Mouse (Mus musculus): ENCODE measurements around the gene Zfand4.
"Not testable (repeated sequence)": the region's sequence is repeated elsewhere in the genome, so short reads cannot be mapped to it uniquely, and the experiment has no call there.

Zfand4 gene

DNA sequence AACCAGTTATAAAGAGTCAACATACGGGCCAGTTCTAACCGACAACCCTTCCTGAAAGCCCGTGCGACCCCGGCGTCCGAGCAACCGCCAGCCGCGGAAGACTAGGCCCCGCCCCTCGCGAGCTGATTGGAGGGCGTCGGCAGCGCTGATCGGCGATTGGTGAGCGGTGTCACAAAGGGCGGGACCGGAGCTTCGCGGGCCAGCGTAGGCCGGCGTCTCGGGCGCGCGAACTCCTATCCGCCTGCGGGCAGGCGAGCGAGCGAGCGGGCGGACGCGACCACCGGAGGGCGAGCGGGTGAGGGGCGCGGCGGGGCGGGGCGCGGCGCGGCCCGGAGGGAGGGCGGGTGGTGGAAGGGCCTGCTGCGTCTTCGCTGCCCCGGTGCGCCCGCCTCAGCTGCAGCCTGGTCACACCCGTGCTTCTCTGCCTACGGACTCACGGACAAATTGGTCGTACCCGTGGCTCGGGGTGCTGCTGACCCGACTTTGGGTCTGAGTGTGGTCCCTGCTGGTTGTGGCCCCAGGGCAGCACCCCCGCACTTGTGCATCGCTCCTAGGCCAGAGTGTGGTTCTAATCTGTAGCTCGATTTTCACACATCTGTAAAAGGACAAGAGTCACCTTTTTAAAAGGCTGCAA, at the start of gene Zfand4:
Zfand4 (plus strand) TSS at position 205 of the 634 bp plus-strand sequence.
- peak; percentile 81 for DNase-seq (ENCODE audit: low read depth)

DNA sequence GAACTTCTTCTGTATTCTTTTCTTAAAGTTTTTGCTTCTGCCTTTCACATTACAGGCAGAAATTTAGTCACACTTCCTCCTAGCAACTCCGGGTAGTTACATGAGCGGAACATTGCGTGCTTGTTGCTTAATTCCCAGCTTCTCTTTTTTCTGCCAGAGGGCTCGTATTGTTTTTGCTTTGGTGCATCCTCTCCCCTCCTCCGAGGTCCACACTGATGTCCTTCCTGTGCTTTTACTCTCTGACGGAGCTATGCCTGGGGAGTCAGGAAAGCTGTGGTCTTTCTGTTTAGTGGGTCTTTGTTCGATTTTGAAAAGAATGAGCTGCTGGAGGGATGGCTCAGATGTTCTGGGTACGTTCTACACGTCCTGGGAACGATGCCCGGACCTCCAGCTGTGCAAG, 36.3 kb upstream of the Zfand4 start:
- no peak for DNase-seq (ENCODE audit: low read depth)

DNA sequence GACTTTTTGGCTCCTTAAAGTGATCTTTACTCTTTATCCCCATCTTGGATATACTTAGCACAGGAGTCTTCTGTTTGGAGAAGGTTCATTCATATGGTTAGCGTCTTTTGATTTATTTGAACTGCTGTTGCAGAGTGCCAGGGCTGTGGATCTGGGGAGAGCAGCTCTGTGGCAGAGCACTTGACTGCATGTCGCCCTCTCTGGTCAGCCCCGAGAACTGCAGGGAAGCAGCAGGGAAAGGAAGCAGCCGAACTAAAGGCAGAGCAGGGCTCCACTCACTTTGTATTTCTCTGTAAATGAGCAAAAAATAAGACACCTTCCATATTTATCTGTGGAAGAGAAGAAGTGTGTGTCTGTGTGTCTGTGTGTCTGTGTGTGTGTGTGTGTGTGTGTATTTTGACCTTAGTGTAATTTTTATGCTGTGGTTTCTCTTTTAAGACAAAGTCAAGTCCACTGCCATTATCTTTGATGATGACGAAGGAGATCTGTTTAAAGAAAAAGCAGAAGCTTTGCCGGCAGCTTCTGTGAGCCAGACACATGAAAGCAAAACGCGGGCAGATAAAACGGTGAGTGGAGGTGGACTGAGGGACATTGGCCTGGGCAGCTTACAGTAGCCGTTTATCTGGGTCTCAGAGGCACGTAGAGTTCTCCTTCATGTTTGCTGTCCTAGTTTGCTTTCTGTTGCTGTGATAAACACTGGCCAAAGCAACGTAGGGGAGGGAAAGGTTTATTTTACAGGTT, 35.1 kb upstream of the Zfand4 start:
- DNase-seq (ENCODE audit: low read depth), result peak; percentile 50

DNA sequence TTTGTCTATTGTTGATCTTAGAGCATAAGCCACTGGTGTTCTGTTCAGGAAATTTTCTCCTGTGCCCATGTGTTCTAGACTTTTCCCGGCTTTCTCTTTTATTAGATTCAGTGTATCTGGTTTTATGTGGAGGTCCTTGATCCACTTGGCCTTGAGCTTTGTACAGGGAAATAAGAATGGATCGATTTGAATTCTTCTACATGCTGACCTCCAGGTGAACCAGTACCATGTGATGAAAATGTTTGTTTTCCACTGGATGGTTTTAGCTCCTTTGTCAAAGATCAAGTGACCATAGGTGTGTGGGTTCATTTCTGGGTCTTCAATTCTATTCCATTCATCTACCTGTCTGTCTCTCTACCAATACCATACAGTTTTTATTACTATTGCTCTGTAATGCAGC, 29.2 kb upstream of the Zfand4 start:
- not testable (repeated sequence) for DNase-seq (ENCODE audit: low read depth)

DNA sequence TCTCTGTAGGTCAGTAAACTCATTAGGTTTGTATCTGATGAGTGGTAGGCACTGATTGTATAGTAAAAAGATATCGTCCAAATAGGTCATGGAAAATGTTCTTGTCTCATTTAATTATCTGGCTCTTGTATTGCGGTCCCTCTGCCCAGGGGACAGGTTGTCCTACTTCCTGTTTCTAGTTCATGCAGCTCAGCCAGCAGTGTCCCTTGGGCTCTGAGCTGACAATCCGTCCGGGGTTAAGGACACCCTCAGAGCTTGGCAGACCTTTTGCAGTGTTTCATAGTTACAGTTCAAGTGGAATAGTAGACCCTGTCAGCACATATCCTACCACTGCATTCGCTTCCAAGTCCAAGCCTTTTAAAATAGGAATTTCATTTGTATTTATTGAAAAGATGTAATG, 28.7 kb upstream of the Zfand4 start:
- DNase-seq (ENCODE audit: low read depth), result no peak

DNA sequence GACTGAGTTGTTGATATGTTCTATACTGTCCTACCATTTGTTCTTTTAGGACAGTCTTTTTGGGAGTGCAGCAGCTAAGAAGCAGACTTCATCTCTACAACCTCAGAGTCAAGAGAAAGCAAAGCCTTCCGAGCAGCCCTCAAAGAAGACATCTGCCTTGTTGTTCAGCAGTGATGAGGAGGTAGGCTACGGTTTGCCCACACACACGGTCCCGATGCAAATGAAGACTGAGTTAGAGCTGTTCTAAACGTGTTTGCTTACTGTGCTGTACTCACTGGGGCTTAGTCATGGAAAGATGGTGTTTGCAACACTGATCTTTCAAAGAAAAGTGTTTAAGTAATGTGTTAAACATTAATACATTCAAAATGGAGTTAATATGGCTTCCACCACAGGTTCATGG, 25.9 kb upstream of the Zfand4 start:
- no peak for DNase-seq (ENCODE audit: low read depth)

DNA sequence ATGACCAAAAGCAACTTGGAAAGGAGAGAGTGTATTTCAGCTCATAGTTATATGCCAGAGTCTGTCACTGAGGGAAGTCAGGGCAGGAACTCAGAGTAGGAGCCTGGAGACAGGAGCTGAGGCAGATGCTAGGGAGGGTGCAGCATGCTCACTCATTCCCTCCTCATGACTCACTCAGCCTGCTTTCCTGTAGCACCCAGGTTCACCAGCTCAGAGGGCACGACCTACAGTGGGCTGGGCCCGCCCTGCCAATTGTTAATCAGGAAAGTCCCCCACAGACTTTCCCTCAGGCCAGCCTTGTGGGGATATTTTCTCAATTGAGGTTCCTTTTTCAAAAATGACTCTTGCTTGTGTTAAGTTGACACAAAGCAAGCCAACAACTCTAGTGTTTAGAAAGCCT, 23.7 kb upstream of the Zfand4 start:
- no peak for DNase-seq (ENCODE audit: low read depth)

DNA sequence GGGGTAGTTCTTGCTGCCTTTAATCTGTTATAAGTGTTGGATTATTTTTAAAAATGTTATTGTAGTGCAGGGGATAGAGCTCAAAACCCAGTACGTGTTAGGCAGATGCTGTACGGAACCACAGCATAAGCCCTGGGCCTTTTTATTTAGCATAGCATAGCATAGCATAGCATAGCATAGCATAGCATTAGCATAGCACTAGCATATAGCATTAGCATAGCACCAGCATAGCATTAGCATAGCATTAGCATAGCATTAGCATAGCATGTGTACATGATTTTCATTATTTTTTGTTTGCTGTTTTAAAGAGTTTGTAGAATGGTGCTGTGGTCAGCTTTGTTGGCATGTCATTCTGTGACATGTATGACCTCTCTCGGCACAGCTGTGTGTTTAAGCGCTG, 4.4 kb upstream of the Zfand4 start:
- DNase-seq (ENCODE audit: low read depth), result no peak

DNA sequence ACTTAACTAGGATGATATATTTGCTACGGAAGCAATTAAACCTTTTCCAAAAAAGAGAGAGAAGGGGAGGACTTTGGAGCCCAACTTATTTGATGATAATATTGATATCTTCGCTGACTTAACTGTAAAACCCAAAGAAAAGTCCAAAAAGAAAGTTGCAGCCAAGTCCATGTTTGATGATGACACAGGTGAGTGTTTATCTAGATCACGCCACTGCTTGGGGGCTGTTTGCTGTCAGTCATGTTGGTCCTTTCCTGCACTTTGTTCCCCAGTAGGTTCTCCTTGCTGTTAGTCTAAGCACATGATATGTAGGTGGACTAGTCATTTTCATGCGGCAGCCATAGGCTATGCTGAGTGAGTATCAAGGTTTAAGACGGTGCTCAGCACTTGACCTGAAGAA, 3.5 kb upstream of the Zfand4 start:
- no peak for DNase-seq (ENCODE audit: low read depth)

DNA sequence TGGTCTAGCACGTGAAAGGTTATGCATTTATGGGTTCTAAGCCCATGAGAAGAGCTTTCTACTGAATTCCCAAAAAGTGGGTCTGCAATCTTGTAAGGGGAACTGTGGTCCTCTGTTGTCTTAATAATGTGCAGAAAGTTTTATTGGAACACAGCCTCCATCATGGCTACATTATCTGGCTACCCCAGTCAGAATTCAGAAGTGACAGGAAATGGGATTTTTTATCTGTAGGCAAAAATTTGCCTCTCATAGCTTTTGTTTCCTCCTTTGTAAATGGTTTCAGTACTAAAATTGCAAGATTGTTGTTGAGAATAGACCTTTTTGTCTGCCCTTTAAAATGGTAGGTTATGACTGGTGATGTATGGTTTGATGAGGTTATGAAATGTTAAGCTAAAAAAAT, 1.2 kb upstream of the Zfand4 start:
- DNase-seq (ENCODE audit: low read depth), result no peak

DNA sequence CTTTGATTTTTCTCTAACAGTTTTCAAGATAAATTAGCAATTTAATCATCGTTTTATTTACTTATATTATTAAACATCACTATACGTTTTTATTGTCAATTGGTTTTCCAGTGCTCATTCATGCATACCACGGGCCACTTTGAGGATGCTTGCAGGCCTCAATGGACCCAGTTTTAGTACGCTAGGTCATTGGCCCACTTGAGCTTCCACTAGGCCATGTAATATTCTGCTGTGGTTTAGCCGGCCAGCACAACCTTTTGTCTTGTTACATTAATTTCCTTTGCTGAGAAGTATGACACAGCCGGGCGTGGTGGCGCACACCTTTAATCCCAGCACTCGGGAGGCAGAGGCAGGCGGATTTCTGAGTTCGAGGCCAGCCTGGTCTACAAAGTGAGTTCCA, 814 bp downstream of the Zfand4 start:
- no peak for DNase-seq (ENCODE audit: low read depth)

DNA sequence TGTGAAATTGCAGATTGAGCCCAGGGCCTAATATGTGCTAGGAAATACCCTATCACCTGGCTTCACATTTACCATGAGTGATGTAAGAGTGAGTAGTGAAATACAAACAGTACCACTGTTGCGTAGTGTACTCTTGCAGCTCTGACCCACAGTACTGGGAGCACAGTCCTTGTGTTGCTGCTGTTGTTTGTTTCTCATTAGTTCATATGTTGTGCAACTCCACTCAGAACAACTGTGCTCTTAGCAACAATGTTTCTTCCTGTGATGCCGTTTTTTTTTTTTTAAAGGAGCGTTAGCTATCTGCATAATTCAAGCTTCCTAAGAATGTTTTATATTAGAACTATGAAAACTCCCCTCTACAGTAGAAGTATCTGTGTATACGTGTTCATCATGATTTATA, 1.6 kb downstream of the Zfand4 start:
- DNase-seq (ENCODE audit: low read depth), result no peak

DNA sequence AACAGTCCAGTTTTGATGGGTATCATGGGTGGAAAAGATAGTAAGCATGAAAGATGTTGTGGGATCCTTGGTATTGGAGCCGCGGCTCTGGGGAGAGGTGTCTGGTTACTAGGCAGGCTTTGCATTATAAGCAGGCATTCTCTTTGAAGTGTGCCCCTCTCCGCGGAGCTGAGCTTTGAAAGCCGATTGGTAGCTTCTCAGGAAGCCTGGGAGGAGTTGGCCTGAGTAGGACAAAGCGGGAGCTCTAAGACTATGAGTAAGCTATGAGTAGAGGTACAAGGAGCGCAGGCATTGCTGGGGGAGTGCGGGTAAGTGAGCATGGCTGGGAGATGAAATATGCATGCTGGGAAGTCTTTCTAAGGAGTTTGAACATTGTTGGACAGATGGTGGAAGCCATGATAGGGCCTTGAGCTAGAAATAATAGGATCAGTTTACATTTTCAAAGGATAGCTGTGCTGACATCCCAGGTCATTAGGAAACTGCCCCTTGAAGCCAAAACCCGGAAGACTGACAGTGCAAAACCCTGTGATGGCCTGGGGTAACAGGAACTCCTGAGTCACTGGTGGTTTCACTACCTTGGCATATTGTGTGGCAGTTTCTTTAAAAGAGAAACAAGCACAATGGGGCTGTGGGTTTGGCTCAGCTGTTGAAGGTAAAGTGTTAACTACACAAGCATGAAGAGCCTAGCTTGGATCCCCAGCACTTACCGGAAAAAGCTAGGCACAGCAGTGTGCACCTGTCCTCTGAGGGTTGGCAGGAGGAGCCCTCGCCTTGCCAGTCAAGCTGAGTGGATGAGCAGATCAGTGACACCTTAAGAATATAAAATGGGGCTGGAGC, 2.5 kb downstream of the Zfand4 start:
- DNase-seq (ENCODE audit: low read depth), result no peak

DNA sequence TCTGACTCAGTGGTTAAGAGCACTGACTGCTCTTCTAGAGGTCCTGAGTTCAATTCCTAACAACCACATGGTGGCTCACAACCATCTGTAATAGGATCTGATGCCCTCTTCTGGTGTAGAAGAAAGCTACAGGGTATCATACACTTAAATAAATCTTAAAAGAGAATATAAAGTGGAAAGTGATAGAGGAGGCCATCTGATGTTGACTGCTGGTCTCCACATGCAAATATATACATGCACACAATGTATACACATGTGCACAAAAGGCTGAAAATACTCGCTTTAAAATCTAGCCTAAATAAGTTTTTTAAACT, 3.0 kb downstream of the Zfand4 start:
- DNase-seq (ENCODE audit: low read depth), result no peak

DNA sequence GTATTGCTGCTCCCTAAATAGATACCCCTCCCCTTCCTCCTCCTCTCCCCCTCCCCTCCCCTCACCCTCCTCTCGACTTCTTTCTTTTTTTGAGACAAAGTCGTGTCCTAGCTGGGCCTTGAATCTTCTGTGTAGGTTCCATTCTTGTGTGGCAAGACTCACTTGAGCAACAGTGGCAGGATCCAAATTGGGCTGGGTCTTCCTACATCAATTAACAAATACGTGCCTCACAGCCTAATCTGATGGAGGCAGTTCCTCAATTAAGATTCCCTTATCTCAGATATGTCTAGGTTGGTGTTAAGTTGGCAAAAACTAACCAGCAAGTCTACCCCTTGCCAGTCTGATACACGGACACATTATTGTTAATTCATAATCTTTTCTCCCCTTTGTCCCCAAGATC, 11.7 kb downstream of the Zfand4 start:
- DNase-seq (ENCODE audit: low read depth), result no peak

DNA sequence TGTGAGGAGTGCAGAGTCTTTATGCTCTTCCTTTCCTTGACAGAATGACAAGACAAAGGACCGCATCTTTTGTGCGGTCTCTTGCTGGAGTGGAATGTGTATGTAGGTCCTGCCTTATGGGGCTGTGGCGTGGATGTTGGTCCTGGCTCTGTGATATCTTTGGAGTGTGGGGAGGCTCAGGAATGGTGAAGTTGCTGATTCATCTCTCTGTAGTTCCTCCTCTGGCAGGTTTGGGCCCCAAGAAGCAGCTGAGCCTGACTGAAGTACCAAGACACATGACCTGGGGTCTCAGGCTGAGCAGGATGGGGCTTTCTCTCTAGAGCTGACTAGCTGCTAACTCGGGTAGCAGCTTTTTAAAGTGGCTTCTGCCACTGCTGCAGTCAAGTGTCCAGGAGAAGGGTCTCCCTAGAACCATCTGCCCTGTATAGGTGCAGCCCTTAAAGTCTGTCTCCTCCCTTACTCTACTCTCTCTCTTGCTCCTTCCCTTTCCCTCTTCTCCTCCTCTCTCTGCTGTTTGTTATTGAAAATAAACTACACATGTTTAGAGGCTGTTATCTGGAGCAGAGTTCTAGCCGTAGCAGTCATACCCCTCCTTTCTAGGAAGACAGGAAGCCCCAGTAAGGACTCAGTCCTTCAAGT, 14.8 kb downstream of the Zfand4 start:
- DNase-seq (ENCODE audit: low read depth), result no peak

DNA sequence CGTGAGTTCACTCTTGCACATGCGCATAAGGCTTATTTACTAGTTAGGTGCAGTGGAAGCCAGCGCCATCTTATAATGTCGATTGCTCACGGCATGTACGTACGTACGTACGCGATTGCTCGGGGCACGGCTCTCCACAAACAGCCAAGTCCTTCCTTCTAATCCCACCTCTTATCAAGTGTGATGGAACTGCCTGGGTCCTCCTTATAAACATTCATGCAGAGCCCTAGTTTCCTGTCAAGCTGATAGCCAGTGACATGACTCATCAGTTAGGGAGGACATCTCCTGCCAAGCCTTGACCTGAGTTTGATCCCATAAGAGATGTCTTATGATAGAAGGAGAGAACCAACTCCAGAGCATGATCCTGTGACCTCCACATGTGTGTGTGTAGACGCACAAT, 17.0 kb downstream of the Zfand4 start:
- no peak for DNase-seq (ENCODE audit: low read depth)

DNA sequence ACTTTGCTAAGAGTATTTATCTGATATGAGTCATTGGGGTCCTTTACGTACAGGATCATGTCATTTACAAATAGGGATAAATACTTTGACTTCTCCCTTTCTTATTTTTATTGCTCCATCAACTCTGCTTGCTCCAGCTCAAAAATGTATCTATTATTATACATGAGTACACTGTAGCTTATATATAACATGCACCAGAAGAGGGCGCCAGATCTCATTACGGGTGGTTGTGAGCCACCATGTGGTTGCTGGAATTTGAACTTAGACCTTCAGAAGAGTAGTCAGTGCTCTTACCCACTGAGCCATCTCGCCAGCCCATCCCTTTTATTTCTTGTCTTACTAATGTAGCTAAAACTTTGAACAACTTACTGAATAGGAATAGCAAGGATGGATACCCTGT, 18.5 kb downstream of the Zfand4 start:
- no peak for DNase-seq (ENCODE audit: low read depth)

DNA sequence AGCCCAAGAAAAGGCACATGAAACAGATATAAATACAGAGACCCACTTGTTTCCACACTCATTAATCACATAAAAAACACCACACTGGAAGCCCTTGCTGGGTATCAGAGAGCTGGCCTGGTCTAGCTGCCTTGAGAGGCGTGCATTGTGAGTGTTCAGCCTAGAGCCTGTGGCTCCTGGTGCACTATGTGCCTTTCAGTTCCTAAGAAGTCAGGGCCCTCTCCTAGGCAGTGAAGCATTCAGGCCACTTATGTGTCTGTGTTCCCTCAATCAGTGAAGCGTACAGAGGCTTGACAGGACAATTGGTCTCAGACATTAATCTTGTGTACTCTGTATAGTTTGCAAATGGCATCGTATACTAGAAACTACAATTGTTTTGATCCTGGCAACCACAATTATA, 19.3 kb downstream of the Zfand4 start:
- DNase-seq (ENCODE audit: low read depth), result no peak

DNA sequence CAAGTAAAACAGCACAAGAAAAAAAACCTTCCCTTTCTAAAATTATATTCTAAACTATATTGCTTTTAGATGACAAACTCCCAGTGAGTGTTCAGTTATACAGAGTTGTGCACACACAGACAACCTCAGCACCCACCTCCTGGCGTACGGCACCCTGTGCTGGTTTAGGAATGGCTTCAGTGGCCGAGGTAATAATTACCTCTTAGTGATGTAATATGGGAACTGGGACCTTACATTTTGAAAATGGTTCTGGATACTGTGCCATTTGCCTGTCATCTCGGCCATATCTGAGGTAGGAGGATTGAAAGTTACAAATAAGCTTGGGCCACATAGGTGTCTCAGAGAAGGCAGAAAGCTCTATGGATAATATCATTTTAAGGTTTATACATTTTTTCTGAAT, 22.3 kb downstream of the Zfand4 start:
- no peak for DNase-seq (ENCODE audit: low read depth)

DNA sequence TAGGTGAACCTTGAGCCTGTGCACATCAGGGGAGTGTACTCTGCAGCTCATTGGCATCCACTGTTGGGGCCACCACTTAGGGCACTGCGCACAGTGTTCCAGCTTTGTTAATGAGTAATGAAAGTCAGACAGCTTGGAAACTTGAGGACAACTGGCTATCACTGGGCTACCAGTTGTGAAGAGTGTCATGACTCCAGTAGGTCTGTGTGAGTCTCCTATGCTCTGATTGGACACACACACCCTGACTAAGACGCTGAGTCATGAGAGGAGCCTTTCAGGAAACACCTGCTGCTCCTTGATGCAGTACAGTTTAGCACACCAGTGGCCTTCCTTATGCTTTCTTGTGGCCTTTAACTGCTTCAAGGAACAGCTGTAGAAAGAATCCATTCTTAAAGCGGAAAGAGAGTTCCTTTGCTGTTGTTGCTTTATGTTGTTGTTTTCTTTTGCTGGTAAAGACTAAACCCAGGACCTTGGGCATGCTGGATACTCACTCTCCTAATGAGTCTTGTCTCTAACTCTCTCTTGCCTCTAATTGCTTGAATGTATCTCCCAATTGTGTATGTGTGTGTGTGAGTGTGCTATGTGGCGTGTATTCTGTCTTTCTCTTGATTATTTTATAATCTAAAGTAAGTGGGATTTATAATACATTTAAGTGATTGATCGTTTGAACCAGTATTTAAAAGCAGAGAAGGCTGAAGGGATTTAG, 23.0 kb downstream of the Zfand4 start:
- peak; percentile 67 for DNase-seq (ENCODE audit: low read depth)

DNA sequence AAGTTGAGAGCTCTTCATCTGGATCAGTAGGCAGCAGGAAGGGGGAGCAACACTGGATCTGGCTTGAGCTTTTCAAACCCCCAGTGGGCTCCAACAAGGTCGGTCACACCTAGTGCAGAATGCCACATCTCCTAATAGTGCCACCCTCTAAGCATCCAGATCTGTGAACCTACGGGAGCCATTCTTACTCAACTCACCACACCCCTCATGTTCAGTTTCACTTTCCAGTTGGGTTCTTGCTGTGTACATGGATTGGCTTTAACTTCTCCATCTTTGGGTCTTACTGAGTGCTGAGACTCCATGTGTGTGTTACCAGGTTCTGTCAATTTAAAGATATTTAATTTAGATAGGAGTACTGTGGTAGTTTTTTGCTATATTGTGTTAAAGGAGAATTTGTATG, 47.4 kb downstream of the Zfand4 start:
- DNase-seq (ENCODE audit: low read depth), result no peak

All from c-Kit-positive CD71-positive TER-119-negative erythroid progenitor cells, embryonic 14.5 days (primary cell).